Mouse (Mus musculus) ES-Bruce4 (cell line): ENCODE results near the gene Wwtr1.

Experiments used
- CTCF ChIP-seq: IDR thresholded peaks from one replicate; pipeline ENCODE4 v1.8.1; 2011; ENCODE audit warnings: low read depth, low read length
- POLR2A ChIP-seq: IDR thresholded peaks from one replicate; pipeline ENCODE4 v1.8.1; 2011; ENCODE audit warnings: low read length; ENCODE audit not compliant: insufficient read depth

- no peak for TF ChIP-seq CTCF
- TF ChIP-seq POLR2A, result no peak
Observed at GRCm38 (mm10) chr3:57420660-57421059, 155.1 kb downstream of the Wwtr1 start.
